9 mouse cellular contexts compared by ENCODE assay signal in genomic region chr11:107982225-107982896, GRCm38 (mm10).
DNase-seq lines count a peak whose midpoint lies in the region; ATAC-seq and TF ChIP-seq lines count a peak whose summit lies in the region.
"Had no signal": no experiment of that assay in that cellular context is flagged by ENCODE, and none has a peak within 500 bp of the region (broad histone marks: within the 10 kb centered on the region; RNA-seq: fewer than 3 reads in every experiment).

No protein-coding gene starts in this region.

- WGBS in forebrain, postnatal 0 days = 20% methylated on average over 16 of the region's 16 CpGs
- 24% methylated on average over 16 of the region's 16 CpGs for WGBS in lung, embryonic 16.5 days

- no peak overlapping the region; the same call in 1 of the 2 replicates for H3K4me2 ChIP-seq in forebrain, postnatal 0 days (ENCODE audit: low read depth)
- no peak overlapping the region for H3K4me2 ChIP-seq in lung, embryonic 16.5 days (ENCODE audit: low read depth, low read length)

- H3K27me3 ChIP-seq in forebrain, postnatal 0 days (ENCODE audit: insufficient read depth, low read length) = no peaks in the 10 kb centered on the region; the same call in 1 of the 2 replicates
- H3K27me3 ChIP-seq in lung, embryonic 16.5 days (ENCODE audit: control insufficient read depth, insufficient read depth, low read depth, low read length) = no peaks in the 10 kb centered on the region

- DNase-seq in ovary, postnatal 10 days (ENCODE audit: low spot score) = peak; percentile 25
- DNase-seq in ovary, adult 18-20 months (ENCODE audit: low spot score) = no peak
- DNase-seq in cerebellum, adult 9-11 months = peak; percentile 24
- DNase-seq in forebrain, postnatal 0 days = peak; percentile 91
- peak; percentile 80 to 82 for DNase-seq in kidney, postnatal 4 days
- peak; percentile 82 for DNase-seq in retina, embryonic 14.5 days (ENCODE audit: low spot score)
- no peak for DNase-seq in spleen, postnatal 4 days (ENCODE audit: low spot score in 2 of 2)

- peak; percentile 98 for TF ChIP-seq CTCF in forebrain, postnatal 0 days (IDR thresholded peaks at IDR 0.05; ENCODE audit: low read depth)

- ATAC-seq in forebrain, postnatal 0 days = peak; percentile 94
- ATAC-seq in lung, embryonic 16.5 days (ENCODE audit: low read depth) = peak; percentile 62; the same call in 1 of the 2 replicates

- H3K36me3 ChIP-seq in forebrain, postnatal 0 days (ENCODE audit: insufficient read depth) = peaks cover 10% of the 10 kb centered on the region
- H3K36me3 ChIP-seq in lung, embryonic 16.5 days (ENCODE audit: control insufficient read depth, insufficient read depth, low read length) = no peaks in the 10 kb centered on the region; the same call in 1 of the 2 replicates

- no peak overlapping the region for H3K4me3 ChIP-seq in forebrain, postnatal 0 days (ENCODE audit: low read depth, low read length)
- H3K4me3 ChIP-seq in lung, embryonic 16.5 days (ENCODE audit: low read length) = no peak overlapping the region

- H3K9ac ChIP-seq in forebrain, postnatal 0 days = no peak overlapping the region
- H3K9ac ChIP-seq in lung, embryonic 16.5 days (ENCODE audit: low read length) = no peak overlapping the region

- H3K4me1 ChIP-seq in forebrain, postnatal 0 days (ENCODE audit: insufficient read depth) = no peaks in the 10 kb centered on the region
- no peaks in the 10 kb centered on the region for H3K4me1 ChIP-seq in lung, embryonic 16.5 days (replicated peaks; ENCODE audit: control insufficient read depth, insufficient read depth, low read length)

- H3K9me3 ChIP-seq in forebrain, postnatal 0 days (ENCODE audit: low read length) = no peaks in the 10 kb centered on the region
- H3K9me3 ChIP-seq in lung, embryonic 16.5 days (ENCODE audit: control insufficient read depth, low read length) = no peaks in the 10 kb centered on the region

- H3K27ac ChIP-seq in forebrain, postnatal 0 days (ENCODE audit: low read depth, low read length) = no peak overlapping the region
- no peak overlapping the region for H3K27ac ChIP-seq in lung, embryonic 16.5 days (ENCODE audit: low read length)
- H3K27ac ChIP-seq: macrophage had no signal

Comparison
In these comparisons a context has a peak if more than half of its experiments do, and no peak if none do; other contexts are left out.
1. DNase-seq: peak in ovary, postnatal 10 days (single experiment), cerebellum, adult 9-11 months (single experiment), forebrain, postnatal 0 days (single experiment), kidney, postnatal 4 days (2 of 2) and retina, embryonic 14.5 days (single experiment); none in ovary, adult 18-20 months (single experiment) and spleen, postnatal 4 days (0 of 2).